Mouse (Mus musculus) liver, embryonic 14.5 days (tissue): ENCODE measurements around the gene Pigk.

Source experiments
- CTCF ChIP-seq: IDR thresholded peaks from 2 replicates; pipeline ENCODE4 v1.5.1; 2016; ENCODE audit warnings: antibody characterized with exemption, low read depth, control low read depth
- EP300 ChIP-seq: IDR thresholded peaks from 2 replicates; pipeline ENCODE4 v1.6.1; 2016; ENCODE audit warnings: antibody characterized with exemption, low read depth

GRCm38 (mm10) chr3:152770056-152770455, 56.2 kb downstream of the Pigk start:
- TF ChIP-seq CTCF (no peak), EP300 (no peak)
